Mouse (Mus musculus): ENCODE results near the gene Tpt1.

DNA sequence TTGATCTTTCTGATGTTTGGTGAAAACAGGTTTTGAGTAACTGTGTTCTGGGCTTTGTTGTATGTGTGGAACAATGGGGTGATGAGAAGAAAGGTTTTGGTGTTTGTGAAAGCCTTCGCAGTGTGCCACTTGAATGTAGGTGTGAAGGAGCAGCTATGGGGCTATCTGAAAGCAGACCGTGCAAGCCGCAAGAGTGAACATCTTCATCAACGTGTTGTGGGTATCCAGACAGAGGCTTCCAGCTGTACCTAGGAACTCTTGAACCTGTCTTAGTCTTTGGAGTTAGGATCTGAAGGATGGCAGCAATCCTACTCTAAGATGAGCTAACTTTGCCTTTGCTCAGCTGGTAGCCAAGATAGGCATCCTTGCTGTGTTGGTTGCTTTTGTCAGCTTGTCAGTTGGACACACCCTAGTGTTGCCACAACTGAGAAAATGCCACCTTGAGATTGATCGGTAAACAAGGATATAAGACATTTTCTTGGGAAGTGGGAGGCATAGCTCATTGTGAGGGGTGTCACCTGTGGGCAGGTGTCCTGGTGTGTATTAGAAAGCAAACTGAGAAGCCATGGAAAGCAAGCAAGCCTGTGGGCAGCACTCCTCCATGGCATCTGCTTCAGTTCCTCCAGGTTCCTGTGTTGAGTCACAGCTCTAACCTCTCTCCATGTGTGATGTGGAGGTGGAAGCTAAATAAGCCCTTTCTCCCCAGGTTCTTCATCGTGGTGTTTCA lies 5.1 kb downstream of the Tpt1 start:
- TF ChIP-seq POLR2A (IDR thresholded peaks at IDR 0.05; ENCODE audit: insufficient read depth, low read depth, low read length) (no peak), CTCF (IDR thresholded peaks at IDR 0.05; ENCODE audit: insufficient read depth, low read depth, low read length) (no peak)
